Mouse (Mus musculus) large intestine, adult 2 months (tissue): ENCODE results near the gene Tnks2. TPM values are rescaled to one million over a fixed set of nuclear protein-coding genes. Genes with fewer than 3 reads are reported as not detected.
"Not testable (repeated sequence)": the region's sequence is repeated elsewhere in the genome, so short reads cannot be mapped to it uniquely, and the experiment has no call there.

Experiments
- DNase-seq: peaks from one replicate; pipeline ENCODE4 v3.0.0-alpha.2; 2012; ENCODE audit warnings: low read depth, low spot score
- WGBS: fragments of 180-500 bp; shearing (Covaris S2); methylation state at CpG from one replicate; pipeline ENCODE4 v1.1.7; 2018; 5-methylcytosine and 5-hydroxymethylcytosine counted together
- polyA plus RNA-seq: library from polyadenylated mRNA; depleted of rRNA; stranded (reverse); fragments of >200 nt; gene quantifications from 2 replicates; pipeline ENCODE4 v1.2.3, GENCODE M21; 2012

The Tnks2 gene
- polyA plus RNA-seq, 1 experiment = 10.6 TPM

DNA sequence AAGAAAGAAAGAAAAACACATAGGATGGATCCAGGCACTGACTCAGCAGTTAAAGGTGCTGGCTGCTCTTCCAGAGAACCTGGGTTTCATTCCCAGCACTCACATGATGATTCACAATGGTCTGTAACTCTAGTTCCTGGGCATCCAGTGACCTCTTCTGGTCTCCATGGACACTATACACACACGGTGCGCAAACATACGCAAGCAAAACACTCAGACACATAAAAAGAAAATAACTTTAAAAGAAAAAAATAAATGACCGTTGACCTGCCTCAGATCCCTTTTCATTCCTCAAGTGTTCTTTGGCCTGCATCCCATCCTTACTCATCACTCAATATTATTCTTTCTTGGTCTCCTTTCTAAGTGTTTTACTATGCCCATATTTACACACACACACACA is 13.6 kb upstream of the Tnks2 start:
- DNase-seq = no peak
- WGBS = 46% methylated on average over 4 of the region's 4 CpGs

DNA sequence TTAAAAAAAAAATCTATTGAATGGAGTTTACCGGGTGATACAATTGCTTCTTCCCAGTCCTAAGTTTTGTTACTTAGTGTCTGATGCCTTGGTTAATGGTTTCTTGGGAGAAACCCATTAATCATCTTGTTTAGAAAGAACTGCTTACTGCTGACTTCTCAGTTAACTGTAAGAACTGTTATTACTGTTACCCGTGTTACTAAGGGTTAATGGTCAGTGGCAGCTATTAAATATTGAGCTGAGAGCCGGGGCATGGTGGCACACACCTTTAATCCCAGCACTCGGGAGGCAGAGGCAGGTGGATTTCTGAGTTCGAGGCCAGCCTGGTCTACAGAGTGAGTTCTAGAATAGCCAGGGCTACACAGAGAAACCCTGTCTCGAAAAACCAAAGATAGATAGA is 12.7 kb upstream of the Tnks2 start:
- not testable (repeated sequence) for DNase-seq
- 77% methylated on average over 6 of the region's 6 CpGs for WGBS

DNA sequence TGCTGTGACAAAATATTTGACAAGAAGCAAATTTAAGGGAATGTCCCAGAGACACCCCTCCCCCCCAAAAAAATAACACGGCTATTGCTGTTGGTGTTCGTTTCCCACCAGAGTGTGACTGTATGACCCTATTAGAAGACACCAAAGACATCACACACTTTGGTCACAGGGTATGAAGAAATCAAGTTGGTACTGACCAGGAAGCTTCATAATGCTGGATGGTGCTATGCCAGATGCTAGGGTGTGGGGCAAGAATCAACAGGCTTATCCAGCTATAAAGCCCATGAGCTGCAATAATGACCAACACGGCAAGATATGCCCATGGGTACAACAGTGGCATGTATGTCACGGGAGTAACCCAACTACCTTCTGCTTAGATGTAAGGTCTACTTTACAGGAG is 11.3 kb upstream of the Tnks2 start:
- no peak for DNase-seq
- WGBS = 91% methylated on average over 4 of the region's 4 CpGs

DNA sequence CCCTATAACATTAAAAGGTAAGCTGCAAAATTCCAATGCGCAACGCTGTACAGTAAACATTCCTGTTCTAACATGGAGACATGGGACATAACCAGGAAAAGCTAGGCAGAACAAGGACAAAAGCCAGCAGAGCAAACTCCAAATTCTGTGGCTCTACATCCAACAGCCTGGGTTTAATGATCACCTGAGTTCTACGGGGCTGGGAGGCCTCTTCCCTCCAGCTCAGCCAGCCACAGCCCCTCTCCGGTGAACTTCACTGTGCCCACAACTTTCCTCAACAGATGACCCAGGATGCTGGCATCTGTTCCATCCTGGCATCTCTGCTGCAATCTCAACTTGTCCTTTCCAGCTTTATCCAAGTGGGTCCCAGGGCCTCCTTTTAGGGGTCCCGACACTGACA is 6.4 kb upstream of the Tnks2 start:
- no peak for DNase-seq
- 75% methylated on average over 5 of the region's 5 CpGs for WGBS

DNA sequence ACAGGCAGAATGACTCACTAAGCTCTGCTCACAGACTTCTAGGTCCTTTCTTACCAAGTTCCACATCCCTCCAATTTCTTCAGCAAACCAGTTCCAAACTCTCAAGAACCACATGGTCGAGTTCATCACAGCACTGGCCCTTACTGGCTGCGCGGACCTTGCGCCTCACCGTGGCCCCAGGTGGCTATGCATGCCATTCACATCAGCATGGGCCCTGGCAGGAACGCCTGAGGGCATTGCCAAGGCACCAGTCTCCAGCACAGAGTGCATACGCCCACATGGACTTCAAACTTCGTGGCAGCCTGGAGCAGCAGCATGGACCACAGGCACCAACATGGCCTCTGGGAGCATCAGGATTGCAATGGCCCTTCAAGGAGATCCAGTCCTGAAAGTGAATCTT is 5.7 kb upstream of the Tnks2 start:
- 64% methylated on average over 8 of the region's 8 CpGs for WGBS

DNA sequence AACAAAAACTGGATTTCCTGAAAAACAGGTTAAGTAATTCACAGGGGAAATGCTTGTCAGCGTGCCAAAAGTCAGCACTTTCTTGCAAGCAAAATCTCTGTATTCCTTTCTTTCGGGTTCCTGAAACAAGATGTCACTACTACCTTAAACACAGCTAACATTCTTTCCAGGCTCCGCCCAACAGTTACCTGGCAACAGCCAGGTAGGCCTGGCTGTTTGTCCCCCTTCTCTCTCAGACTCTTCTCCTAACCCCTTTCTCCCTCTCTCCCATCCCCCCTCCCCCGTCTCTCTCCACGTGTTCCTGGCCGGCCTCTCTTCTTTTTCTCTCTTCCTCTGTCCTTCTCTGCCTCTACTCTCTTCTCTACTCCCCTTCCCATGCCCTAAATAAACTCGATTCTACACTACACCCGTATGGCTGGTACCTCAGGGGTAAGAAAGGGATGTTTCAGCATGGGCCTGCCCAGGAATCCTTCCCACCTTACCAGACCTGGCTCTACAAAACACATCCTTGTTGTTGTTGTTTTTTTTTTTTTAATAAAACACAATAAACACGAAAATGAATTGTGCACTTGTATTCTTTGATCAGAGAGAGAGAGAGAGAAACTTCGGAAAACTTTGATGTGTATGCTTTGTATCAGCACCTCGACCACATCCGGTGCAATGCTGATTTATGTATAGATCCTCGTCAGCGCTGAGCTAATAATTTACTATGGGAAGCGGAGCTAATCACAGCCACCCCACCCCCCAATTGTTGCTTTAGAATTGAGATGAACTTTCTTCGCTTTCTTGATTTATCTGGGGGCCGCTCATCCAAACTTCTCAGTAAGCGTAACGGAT is 863 bp upstream of the Tnks2 start:
- 5% methylated on average over 19 of the region's 19 CpGs for WGBS

More for the DNA sequence above, 5.7 kb upstream of the Tnks2 start:
- no peak for DNase-seq

DNA sequence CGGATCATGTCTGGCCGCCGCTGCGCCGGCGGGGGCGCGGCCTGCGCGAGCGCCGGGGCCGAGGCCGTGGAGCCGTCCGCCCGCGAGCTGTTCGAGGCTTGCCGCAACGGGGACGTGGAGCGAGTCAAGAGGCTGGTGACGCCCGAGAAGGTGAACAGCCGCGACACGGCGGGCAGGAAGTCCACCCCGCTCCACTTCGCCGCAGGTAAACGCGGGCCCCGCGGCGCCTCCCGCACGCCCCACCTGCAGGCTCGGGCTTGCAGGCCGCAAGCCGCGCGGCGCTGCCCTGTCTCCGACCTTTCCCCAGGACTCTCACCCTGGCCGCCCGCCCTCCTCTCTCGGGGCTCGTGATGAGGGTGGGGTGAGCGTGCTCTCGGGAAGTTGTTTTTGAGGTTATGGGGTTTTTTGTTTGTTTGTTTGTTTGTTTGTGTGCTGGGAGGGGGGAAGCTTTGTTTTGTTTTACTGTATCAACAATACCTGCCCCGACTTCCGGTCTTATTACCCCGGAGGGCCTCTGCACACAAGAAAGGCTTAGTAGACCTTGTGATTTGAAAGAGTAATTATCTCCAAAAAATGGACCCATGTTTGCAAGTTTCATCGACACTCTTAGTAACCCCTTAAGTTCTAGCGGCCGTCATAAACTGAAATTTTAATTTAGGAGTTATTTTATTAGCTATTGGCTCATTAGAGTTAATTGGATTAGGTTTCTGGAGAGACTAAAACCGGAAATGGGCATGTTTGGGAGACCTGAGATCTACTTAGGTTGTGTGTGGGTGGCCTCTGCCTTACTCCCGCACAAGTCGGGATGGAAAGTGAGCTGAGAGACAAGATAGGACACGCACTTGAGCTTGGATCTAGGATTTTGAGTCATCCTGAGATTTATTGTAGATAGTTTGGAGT is 750 bp downstream of the Tnks2 start:
- WGBS = under 1% methylated on average over 62 of the region's 62 CpGs
- no peak for DNase-seq

More for the DNA sequence above, 863 bp upstream of the Tnks2 start:
- no peak for DNase-seq

DNA sequence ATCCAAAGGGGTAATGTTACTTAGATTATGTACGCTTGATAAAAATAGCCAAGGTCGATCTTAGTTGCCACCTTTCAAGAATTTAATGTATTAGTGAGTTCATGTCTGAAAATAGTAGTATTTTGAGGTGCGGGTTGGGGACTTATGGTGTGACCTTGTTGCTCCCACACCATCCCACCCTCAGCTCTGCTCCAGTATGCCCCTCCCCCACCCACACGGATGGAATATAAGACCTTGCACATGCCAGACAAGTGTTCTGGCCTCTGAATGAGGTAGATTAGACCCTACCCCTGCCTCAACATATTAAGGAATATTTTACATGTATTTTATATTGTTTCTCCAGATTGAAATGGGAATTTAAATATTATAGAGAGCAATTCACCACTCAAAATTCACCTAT is 2.0 kb downstream of the Tnks2 start:
- DNase-seq = no peak
- WGBS = 35% methylated on average over 4 of the region's 4 CpGs

DNA sequence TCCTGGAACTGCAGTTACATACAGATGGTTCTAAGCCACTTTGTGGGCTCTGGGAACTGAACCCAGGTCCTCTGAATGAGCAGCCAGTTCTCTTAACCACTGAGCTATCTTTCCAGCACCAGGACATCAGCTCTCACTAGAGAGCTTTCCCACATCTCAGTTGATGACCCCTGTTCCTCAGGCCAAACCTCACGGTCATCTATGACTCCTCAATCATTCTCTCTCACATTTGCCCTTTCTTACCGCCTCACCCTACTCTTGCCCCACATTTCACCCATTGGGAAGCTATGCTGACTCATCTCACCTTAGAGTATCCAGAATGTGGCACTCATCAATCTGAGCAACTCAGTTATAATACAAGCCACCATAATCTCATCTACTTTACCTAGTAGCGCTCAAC is 6.3 kb downstream of the Tnks2 start:
- WGBS = 82% methylated on average over 3 of the region's 3 CpGs
- no peak for DNase-seq

DNA sequence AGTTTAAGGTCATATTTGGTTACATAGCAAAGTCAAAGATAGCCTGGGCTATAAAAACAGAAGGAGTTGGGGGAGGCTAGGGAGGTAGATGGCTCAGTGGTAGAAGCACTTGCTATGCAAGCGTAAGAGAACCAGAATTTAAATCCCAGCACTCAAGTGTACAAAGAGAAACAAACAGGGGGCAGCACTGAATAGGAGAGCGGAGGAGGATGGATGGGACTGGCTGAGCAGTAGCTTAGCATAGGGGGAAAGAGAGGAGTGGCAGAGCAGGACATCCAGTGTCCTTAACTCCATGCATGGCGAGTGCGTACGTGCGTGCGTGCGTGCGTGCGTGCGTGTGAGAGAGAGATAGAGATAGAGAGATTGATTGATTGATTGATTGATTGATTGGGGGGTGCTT is 9.8 kb downstream of the Tnks2 start:
- WGBS = 95% methylated on average over 11 of the region's 11 CpGs
- DNase-seq = no peak

DNA sequence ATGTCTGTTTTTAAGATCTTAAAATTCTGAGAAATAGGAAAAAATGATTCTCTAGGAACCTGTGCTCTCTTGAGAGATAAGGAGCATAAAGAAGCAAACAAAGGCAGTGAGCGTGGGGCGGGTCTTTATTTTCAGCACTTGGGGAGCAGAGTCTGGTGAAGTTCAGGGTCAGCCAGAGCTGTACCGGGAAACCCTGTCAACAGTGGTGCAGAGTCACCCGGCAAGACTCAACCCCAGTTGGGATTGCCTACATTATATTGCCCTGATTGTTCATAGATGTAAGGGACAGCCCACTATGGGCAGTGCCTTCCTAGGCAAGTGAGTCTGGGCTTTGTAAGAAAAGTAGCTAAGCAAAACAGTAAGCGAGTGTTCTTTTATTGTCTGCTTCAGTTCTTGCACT is 11.9 kb downstream of the Tnks2 start:
- no peak for DNase-seq
- WGBS = 42% methylated on average over 5 of the region's 5 CpGs

DNA sequence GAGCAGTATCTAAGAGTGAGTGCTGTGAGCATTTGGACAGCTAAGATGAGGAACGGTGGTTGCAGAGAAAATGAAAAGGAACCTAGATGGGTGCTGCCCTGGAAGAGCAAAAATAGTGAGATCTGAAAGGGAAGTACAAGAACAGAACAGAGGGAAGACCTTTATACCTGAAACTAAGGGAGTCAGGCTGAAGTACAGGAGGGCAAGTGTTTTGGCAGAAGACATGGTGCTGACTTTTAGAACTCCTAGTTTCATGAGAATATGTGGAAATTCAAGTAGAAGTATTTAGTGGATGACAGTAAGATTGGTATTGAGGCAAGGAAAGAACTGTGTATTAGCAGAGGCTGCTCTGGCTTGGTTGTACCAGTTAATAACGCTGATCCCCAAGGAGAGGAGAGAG is 19.8 kb downstream of the Tnks2 start:
- no peak for DNase-seq
- 94% methylated on average over 2 of the region's 2 CpGs for WGBS

DNA sequence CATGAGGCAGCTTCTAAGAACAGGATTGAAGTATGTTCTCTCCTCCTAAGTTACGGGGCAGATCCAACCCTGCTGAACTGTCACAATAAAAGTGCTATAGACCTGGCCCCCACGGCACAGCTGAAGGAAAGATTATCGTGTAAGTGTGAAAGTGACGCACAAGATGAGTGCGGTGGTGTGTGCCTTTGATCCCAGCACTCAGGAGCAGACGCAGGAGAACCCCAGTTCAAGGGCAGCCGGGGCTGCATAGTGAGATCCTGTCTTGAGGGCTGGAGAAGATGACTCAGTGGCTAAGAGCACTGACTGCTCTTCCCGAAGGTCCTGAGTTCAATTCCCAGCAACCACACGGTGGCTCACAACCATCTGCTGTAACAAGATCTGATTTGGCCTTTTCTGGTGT is 23.8 kb downstream of the Tnks2 start:
- no peak for DNase-seq
- 84% methylated on average over 9 of the region's 9 CpGs for WGBS

DNA sequence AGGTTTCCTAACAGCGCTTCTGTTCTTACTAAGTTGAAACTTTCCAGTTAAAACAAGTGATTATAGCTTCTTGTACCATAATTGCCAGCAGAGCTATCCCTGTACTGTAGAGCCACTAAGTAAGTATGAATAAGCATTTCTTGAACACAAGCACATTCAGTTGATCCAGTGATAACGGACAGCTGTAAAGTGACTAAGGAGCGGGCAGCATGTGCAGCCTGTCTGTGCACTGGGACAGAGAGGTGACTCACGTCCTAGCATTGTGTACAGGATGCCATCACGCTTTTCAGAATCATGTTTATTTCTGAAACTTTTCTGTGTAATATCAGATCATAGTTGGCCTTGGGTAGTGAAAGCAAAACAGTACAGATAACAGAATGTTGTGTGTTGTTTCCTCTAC is 26.4 kb downstream of the Tnks2 start:
- WGBS = 80% methylated on average over 5 of the region's 5 CpGs
- DNase-seq = no peak

DNA sequence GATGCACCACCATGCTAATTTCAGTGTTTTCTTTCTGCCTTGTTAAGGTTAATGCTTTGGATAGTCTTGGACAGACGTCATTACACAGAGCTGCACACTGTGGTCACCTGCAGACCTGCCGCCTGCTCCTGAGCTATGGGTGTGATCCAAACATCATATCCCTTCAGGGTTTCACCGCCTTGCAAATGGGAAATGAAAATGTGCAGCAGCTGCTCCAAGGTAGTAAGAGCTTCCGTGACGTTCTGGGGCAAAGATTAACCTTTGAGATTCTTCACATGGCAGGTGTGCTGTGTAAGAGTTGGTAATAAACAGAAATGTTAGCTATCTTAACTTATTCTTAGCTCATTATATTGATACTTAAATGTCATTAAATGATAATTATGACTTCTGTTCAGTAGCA is 31.9 kb downstream of the Tnks2 start:
- 46% methylated on average over 5 of the region's 5 CpGs for WGBS

DNA sequence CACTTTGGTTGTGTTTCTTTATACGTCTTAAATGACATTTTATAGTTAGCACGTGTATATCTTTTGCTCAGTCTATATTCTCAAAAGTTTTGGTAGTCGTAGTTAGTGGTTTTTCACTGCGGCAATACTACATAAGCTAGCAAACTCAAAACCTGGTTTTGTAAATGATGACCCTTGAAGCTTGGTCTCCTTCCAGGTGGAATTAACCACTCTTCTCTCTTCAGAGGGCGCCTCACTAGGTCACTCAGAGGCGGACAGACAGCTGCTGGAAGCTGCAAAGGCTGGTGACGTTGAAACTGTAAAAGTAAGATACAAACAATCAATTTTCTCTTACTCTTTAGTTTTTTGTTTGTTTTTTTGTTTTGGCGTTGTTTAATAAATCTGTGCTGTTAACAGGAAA is 33.4 kb downstream of the Tnks2 start:
- no peak for DNase-seq
- 87% methylated on average over 8 of the region's 8 CpGs for WGBS

More for the DNA sequence above, 31.9 kb downstream of the Tnks2 start:
- DNase-seq = no peak

DNA sequence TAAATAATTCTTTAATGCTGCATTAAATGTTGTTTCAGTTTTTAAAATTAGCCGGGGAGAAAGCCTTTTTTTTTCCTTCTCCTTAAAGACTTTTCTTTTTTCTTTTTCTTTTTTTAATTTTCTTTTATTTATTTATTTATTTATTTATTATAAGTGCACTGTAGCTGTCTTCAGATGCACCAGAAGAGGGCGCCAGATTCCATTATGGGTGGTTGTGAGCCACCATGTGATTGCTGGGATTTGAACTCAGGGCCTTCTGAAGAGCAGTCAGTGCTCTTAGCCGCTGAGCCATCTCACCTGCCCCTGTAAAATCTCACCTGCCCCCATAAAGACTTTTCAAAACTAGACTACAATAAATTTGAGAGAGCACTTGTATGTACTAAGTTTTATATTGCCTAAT is 34.6 kb downstream of the Tnks2 start:
- WGBS = 81% methylated on average over 3 of the region's 3 CpGs
- not testable (repeated sequence) for DNase-seq

DNA sequence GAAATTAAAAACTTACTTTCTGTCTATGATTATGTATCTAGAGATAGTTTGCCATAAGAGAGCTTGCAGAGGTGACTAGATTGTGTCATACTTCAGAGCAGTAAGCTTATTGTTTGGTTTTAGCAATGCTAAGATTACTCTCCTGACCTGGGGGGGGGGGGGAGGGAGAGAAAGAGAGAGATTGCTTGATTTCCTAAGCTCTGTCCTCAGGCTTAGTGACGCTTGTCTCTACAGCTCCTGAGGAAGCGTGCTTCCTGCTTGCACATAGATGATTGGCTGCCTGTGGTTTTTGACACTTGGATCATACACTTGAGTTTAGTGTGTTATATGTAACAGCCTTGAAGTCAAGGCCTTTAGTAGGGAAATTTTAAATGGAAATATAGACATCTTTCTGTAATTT is 40.6 kb downstream of the Tnks2 start:
- no peak for DNase-seq
- WGBS = 87% methylated on average over 2 of the region's 2 CpGs

DNA sequence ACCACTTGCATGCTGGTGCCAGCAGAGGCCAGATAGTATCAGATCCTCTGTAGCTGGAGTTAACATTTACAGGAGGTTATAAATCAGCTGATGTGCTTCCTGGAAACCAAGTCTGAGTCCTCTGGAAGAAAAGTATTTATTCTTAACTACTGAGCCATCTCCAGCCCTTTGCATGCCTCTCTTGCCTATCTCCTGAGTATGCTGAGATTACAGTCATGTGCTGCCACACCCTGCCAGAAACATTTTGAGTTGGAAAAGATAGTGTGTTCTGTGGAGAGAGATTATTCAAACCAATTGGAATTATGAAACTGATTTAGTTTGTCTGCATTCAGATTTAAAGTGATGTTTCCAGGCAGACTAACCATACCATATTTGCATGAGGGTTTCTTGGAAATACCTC is 43.3 kb downstream of the Tnks2 start:
- DNase-seq = no peak

DNA sequence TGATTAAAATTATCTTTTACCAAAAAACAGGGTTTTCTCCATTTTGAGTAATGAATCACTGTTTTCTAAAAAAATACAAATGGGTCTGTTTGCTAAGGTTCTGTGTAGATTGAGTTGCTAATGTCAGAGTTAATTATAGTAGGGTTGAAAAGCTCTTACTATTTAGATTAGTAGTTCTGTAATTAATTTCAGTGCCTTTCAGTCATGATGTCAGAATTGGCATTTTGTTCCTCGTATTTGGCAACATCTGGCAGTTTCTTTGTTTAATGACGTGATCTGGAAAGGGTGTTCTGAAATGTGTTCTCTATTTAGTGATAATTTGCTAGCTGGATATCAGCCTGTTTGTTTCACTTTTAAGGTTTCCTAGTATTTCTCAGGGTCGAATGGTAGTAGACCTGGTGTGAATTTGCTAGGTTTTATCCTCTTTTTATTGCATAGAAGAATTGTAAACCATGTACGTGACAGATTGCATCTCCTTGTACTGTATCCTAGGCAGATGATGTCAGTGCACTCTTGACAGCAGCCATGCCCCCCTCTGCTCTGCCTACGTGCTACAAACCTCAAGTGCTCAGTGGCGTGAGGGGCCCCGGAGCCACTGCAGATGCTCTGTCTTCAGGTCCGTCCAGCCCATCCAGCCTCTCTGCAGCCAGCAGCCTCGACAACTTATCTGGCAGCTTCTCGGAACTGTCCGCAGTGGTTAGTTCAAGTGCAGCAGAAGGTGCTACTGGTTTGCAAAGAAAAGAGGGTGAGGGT is 44.9 kb downstream of the Tnks2 start:
- no peak for DNase-seq
- 82% methylated on average over 11 of the region's 11 CpGs for WGBS
